Mouse (Mus musculus): Measurements from ENCODE around the gene Tbc1d14. TPM values are rescaled to one million over a fixed set of nuclear protein-coding genes. Genes with fewer than 3 reads are reported as not detected.

Tbc1d14 gene
- polyA plus RNA-seq, 1 experiment from 2014 or later, result 30.3 TPM

- 31% methylated on average over 4 of the region's 4 CpGs for WGBS
- H3K36me3 ChIP-seq, result 0 out of 2 replicates have a peak, but pooled peaks cover 15% of the 10 kb centered on the region
- H3K4me3 ChIP-seq (replicated peaks), result no peak overlapping the region
- no peaks in the 10 kb centered on the region for H3K27me3 ChIP-seq (replicated peaks)
- H3K27ac ChIP-seq, result no peak overlapping the region
- no peak overlapping the region for H3K9ac ChIP-seq
- ATAC-seq, result peak; percentile 37; the same call in 1 of the 2 replicates
- H3K4me1 ChIP-seq (replicated peaks), result no peaks in the 10 kb centered on the region
- no peak overlapping the region for H3K4me2 ChIP-seq (replicated peaks)
- no peaks in the 10 kb centered on the region for H3K9me3 ChIP-seq
Measured at GRCm38 (mm10) chr5:36597653-36598052, 4.6 kb upstream of the Tbc1d14 start.

- no peaks in the 10 kb centered on the region for H3K4me1 ChIP-seq (replicated peaks)
- no peaks in the 10 kb centered on the region for H3K9me3 ChIP-seq
- H3K36me3 ChIP-seq, result 0 out of 2 replicates have a peak, but pooled peaks cover 2% of the 10 kb centered on the region
- no peak overlapping the region for H3K4me3 ChIP-seq (replicated peaks)
- H3K27ac ChIP-seq, result no peak overlapping the region
- no peak for ATAC-seq
- no peak overlapping the region for H3K9ac ChIP-seq
- no peaks in the 10 kb centered on the region for H3K27me3 ChIP-seq (replicated peaks)
- WGBS, result 65% methylated on average over 5 of the region's 5 CpGs
- no peak overlapping the region for H3K4me2 ChIP-seq (replicated peaks)
Measured at GRCm38 (mm10) chr5:36596225-36596624, 3.1 kb upstream of the Tbc1d14 start.

GRCm38 (mm10) chr5:36595115-36595514 is 2.0 kb upstream of the Tbc1d14 start:
- no peaks in the 10 kb centered on the region for H3K36me3 ChIP-seq
- no peak for ATAC-seq
- no peaks in the 10 kb centered on the region for H3K27me3 ChIP-seq (replicated peaks)
- H3K4me1 ChIP-seq (replicated peaks), result no peaks in the 10 kb centered on the region
- no peak overlapping the region for H3K4me2 ChIP-seq (replicated peaks)
- no peak overlapping the region for H3K27ac ChIP-seq
- whole genome bisulfite sequencing, result 23% methylated on average over 3 of the region's 3 CpGs
- no peak overlapping the region for H3K9ac ChIP-seq
- H3K4me3 ChIP-seq (replicated peaks), result no peak overlapping the region
- no peaks in the 10 kb centered on the region for H3K9me3 ChIP-seq

GRCm38 (mm10) chr5:36594344-36594743 is 1.3 kb upstream of the Tbc1d14 start:
- no peaks in the 10 kb centered on the region for H3K9me3 ChIP-seq
- no peak overlapping the region for H3K4me2 ChIP-seq (replicated peaks)
- ATAC-seq, result no peak
- no peak overlapping the region for H3K27ac ChIP-seq
- no peak overlapping the region for H3K4me3 ChIP-seq (replicated peaks)
- no peak overlapping the region for H3K9ac ChIP-seq
- no peaks in the 10 kb centered on the region for H3K27me3 ChIP-seq (replicated peaks)
- no peaks in the 10 kb centered on the region for H3K4me1 ChIP-seq (replicated peaks)
- H3K36me3 ChIP-seq, result no peaks in the 10 kb centered on the region
- 77% methylated on average over 3 of the region's 3 CpGs for WGBS

- no peaks in the 10 kb centered on the region for H3K36me3 ChIP-seq
- no peak overlapping the region for H3K4me2 ChIP-seq (replicated peaks)
- no peak overlapping the region for H3K27ac ChIP-seq
- H3K4me3 ChIP-seq (replicated peaks), result no peak overlapping the region
- 61% methylated on average over 5 of the region's 5 CpGs for WGBS
- H3K9me3 ChIP-seq, result no peaks in the 10 kb centered on the region
- no peak for ATAC-seq
- H3K4me1 ChIP-seq (replicated peaks), result no peaks in the 10 kb centered on the region; the same call in 1 of the 2 replicates
- H3K9ac ChIP-seq, result no peak overlapping the region
- H3K27me3 ChIP-seq (replicated peaks), result no peaks in the 10 kb centered on the region
Measured at GRCm38 (mm10) chr5:36590499-36590920, 2.6 kb downstream of the Tbc1d14 start.

- Histone ChIP-seq H3K4me3 (replicated peaks) (no peak overlapping the region), H3K27me3 (replicated peaks) (no peaks in the 10 kb centered on the region), H3K9me3 (no peaks in the 10 kb centered on the region), H3K4me2 (replicated peaks) (no peak overlapping the region), H3K9ac (no peak overlapping the region), H3K4me1 (replicated peaks) (peaks cover 4% of the 10 kb centered on the region; the same call in 1 of the 2 replicates), H3K36me3 (no peaks in the 10 kb centered on the region), H3K27ac (no peak overlapping the region)
- no peak for ATAC-seq
- WGBS, result 66% methylated on average over 6 of the region's 6 CpGs
Measured at GRCm38 (mm10) chr5:36584299-36584698, 8.8 kb downstream of the Tbc1d14 start.

GRCm38 (mm10) chr5:36581924-36582642 is 11.0 kb downstream of the Tbc1d14 start:
- no peaks in the 10 kb centered on the region for H3K27me3 ChIP-seq (replicated peaks)
- H3K36me3 ChIP-seq, result no peaks in the 10 kb centered on the region
- H3K4me3 ChIP-seq (replicated peaks), result peak overlapping the region; percentile 76
- H3K27ac ChIP-seq, result peak overlapping the region; percentile 80
- peak overlapping the region; percentile 91 for H3K4me2 ChIP-seq (replicated peaks)
- WGBS, result 1% methylated on average over 54 of the region's 54 CpGs
- 0 out of 2 replicates have a peak, but pooled peaks cover 4% of the 10 kb centered on the region for H3K4me1 ChIP-seq (replicated peaks)
- peak; percentile 98 for ATAC-seq
- no peaks in the 10 kb centered on the region for H3K9me3 ChIP-seq
- H3K9ac ChIP-seq, result peak overlapping the region; percentile 74

- Histone ChIP-seq H3K36me3 (no peaks in the 10 kb centered on the region), H3K4me2 (replicated peaks) (peak overlapping the region; percentile 91), H3K27ac (peak overlapping the region; percentile 80; the same call in 1 of the 2 replicates), H3K9ac (peak overlapping the region; percentile 62), H3K4me3 (replicated peaks) (peak overlapping the region; percentile 76), H3K4me1 (replicated peaks) (0 out of 2 replicates have a peak, but pooled peaks cover 4% of the 10 kb centered on the region), H3K9me3 (no peaks in the 10 kb centered on the region), H3K27me3 (replicated peaks) (no peaks in the 10 kb centered on the region)
- no peak; the same call in 1 of the 2 replicates for ATAC-seq
- under 1% methylated on average over 40 of the region's 40 CpGs for WGBS
Measured at GRCm38 (mm10) chr5:36581259-36581923, 11.7 kb downstream of the Tbc1d14 start.

- no peak overlapping the region for H3K27ac ChIP-seq
- H3K4me1 ChIP-seq (replicated peaks), result peaks cover 8% of the 10 kb centered on the region; the same call in 1 of the 2 replicates
- WGBS, result 78% methylated on average over 7 of the region's 7 CpGs
- peak overlapping the region; percentile 4; the same call in 1 of the 2 replicates for H3K4me2 ChIP-seq (replicated peaks)
- H3K36me3 ChIP-seq, result no peaks in the 10 kb centered on the region
- H3K9ac ChIP-seq, result no peak overlapping the region
- no peaks in the 10 kb centered on the region for H3K27me3 ChIP-seq (replicated peaks)
- no peak overlapping the region for H3K4me3 ChIP-seq (replicated peaks)
- no peaks in the 10 kb centered on the region for H3K9me3 ChIP-seq
- ATAC-seq, result no peak
Measured at GRCm38 (mm10) chr5:36579967-36580366, 13.1 kb downstream of the Tbc1d14 start.

GRCm38 (mm10) chr5:36578982-36579381 is 14.1 kb downstream of the Tbc1d14 start:
- Histone ChIP-seq H3K4me3 (replicated peaks) (no peak overlapping the region), H3K36me3 (no peaks in the 10 kb centered on the region), H3K27me3 (replicated peaks) (no peaks in the 10 kb centered on the region), H3K4me2 (replicated peaks) (no peak overlapping the region), H3K9ac (no peak overlapping the region), H3K27ac (no peak overlapping the region), H3K4me1 (replicated peaks) (peaks cover 17% of the 10 kb centered on the region), H3K9me3 (no peaks in the 10 kb centered on the region)
- 80% methylated on average over 2 of the region's 2 CpGs for WGBS
- ATAC-seq, result no peak

- no peak overlapping the region for H3K9ac ChIP-seq
- no peak overlapping the region for H3K4me2 ChIP-seq (replicated peaks)
- peaks cover 21% of the 10 kb centered on the region for H3K4me1 ChIP-seq (replicated peaks)
- no peaks in the 10 kb centered on the region; the same call in 1 of the 2 replicates for H3K36me3 ChIP-seq
- no peak overlapping the region for H3K27ac ChIP-seq
- H3K27me3 ChIP-seq (replicated peaks), result no peaks in the 10 kb centered on the region
- ATAC-seq, result no peak
- H3K4me3 ChIP-seq (replicated peaks), result no peak overlapping the region
- WGBS, result 84% methylated on average over 3 of the region's 3 CpGs
- H3K9me3 ChIP-seq, result no peaks in the 10 kb centered on the region
Measured at GRCm38 (mm10) chr5:36576457-36576856, 16.6 kb downstream of the Tbc1d14 start.

GRCm38 (mm10) chr5:36575745-36576144 is 17.3 kb downstream of the Tbc1d14 start:
- no peak for ATAC-seq
- Histone ChIP-seq H3K27ac (0 out of 2 replicates have a peak overlapping the region, but pooled peaks have one; percentile 84), H3K9ac (no peak overlapping the region)

More at GRCm38 (mm10) chr5:36575745-36576144, 17.3 kb downstream of the Tbc1d14 start:
- Histone ChIP-seq H3K36me3 (peaks cover 6% of the 10 kb centered on the region), H3K27me3 (replicated peaks) (no peaks in the 10 kb centered on the region), H3K4me3 (replicated peaks) (no peak overlapping the region), H3K4me2 (replicated peaks) (no peak overlapping the region), H3K9me3 (no peaks in the 10 kb centered on the region), H3K4me1 (replicated peaks) (peaks cover 18% of the 10 kb centered on the region)
- 77% methylated on average over 1 of the region's 1 CpGs for WGBS
